Mouse (Mus musculus) ES-Bruce4 (cell line): ENCODE results near the gene Sh3gl3. TPM values are rescaled to one million over a fixed set of nuclear protein-coding genes. Genes with fewer than 3 reads are reported as not detected.

Experiments used
- H3K27ac ChIP-seq: 2 replicates; pipeline ENCODE4 v1.5.1; 2012; ENCODE audit warnings: low read length, inconsistent platforms; ENCODE audit not compliant: insufficient read depth
- H3K27me3 ChIP-seq: 2 replicates; pipeline ENCODE4 v1.6.1; 2012; ENCODE audit warnings: mild to moderate bottlenecking, low read length, inconsistent platforms; ENCODE audit not compliant: control insufficient read depth, poor library complexity, insufficient read depth, severe bottlenecking
- H3K36me3 ChIP-seq: 2 replicates; pipeline ENCODE4 v1.6.1; 2012; ENCODE audit warnings: inconsistent platforms, mild to moderate bottlenecking, low read length, moderate library complexity; ENCODE audit not compliant: control insufficient read depth, poor library complexity, insufficient read depth, severe bottlenecking
- H3K4me1 ChIP-seq: one replicate; pipeline ENCODE4 v1.8.1; 2011; ENCODE audit warnings: low read length; ENCODE audit not compliant: control insufficient read depth, insufficient read depth
- H3K4me3 ChIP-seq: 2 replicates; pipeline ENCODE4 v1.5.1; 2011; ENCODE audit warnings: low read depth, mild to moderate bottlenecking, low read length
- H3K9ac ChIP-seq: 2 replicates; pipeline ENCODE4 v1.6.1; 2012; ENCODE audit warnings: low read depth, mild to moderate bottlenecking, inconsistent platforms; ENCODE audit not compliant: poor library complexity, severe bottlenecking
- H3K9me3 ChIP-seq: replicated peaks from 2 replicates; pipeline ENCODE4 v1.6.1; 2012; ENCODE audit warnings: mild to moderate bottlenecking, low read length, inconsistent platforms; ENCODE audit not compliant: control insufficient read depth, poor library complexity, insufficient read depth, severe bottlenecking
- CTCF ChIP-seq: IDR thresholded peaks from one replicate; pipeline ENCODE4 v1.8.1; 2011; ENCODE audit warnings: low read depth, low read length
- EP300 ChIP-seq: IDR thresholded peaks from 2 replicates; pipeline ENCODE4 v1.6.1; 2011; ENCODE audit warnings: low read depth, low read length; ENCODE audit not compliant: insufficient read depth
- POLR2A ChIP-seq: IDR thresholded peaks from one replicate; pipeline ENCODE4 v1.8.1; 2011; ENCODE audit warnings: low read length; ENCODE audit not compliant: insufficient read depth
- polyA plus RNA-seq: library from polyadenylated mRNA; stranded (reverse); fragments of >200 nt; gene quantifications from 2 replicates; pipeline ENCODE4 v1.2.4, GENCODE M21; 2011; ENCODE audit warnings: low read depth; ENCODE audit not compliant: missing spikeins, insufficient read depth, insufficient read length

The Sh3gl3 gene
- polyA plus RNA-seq, 1 experiment = 20.9 TPM

DNA sequence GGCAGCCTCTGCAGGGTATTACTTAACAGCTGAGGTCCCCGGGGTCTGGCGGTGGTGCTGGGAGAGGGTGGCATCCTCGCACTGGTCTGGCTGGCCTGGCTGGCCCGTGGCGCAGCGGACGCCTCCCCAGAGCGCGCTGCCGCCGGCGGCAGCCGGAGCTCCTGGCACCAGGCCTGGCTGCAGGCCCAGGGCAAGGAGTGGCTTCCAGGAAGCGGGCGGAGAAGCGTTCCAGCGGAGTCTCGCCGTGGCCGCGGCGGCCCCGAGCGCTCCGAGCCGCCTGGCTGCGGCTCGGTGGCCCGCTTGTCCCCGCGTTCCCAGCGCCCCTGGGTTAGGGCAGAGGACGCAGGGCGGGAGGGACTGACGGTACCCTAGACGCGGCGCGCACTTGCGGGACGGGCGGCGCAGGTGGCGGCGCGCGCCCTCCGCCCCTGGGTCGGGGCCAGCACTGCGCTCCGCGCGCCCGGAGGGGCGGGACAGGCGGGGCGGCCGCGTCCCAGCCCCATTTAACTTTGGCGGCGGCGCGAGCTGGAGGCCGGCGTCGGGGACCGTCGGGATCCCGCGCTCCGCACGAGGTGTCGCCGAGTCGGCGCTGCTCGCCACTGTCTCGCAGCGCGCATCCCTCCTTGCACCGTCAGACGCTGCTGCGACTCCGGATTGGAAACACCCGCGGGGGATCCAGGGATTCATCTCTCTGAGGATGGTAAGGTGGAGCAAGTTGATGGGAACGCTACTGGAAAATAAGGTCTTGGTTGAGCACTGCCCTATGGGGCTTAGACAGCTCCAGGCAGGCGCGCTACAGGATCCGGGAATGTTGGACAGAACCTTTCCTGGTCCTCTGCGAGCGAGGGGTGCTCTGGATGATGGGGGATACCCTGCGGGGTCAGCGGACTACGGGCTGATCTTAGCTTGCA, 161.8 kb downstream of the Sh3gl3 start, which contains the start of gene Adamtsl3:
Adamtsl3 (plus strand) TSS at position 484 of the 911 bp plus-strand sequence.
- peak within 1 kb of the TSS; percentile 39 for H3K4me3 ChIP-seq
- peaks cover 10% of the 10 kb centered on the region for H3K27me3 ChIP-seq
- H3K27ac ChIP-seq = no peak within 1 kb of the TSS
- TF ChIP-seq POLR2A = no peak
- TF ChIP-seq CTCF = no peak
- no peak for TF ChIP-seq EP300
- no peaks in the 10 kb centered on the region for H3K4me1 ChIP-seq
- peak within 1 kb of the TSS; percentile 56 for H3K9ac ChIP-seq
- H3K36me3 ChIP-seq = no peaks in the 10 kb centered on the region
- no peaks in the 10 kb centered on the region for H3K9me3 ChIP-seq

DNA sequence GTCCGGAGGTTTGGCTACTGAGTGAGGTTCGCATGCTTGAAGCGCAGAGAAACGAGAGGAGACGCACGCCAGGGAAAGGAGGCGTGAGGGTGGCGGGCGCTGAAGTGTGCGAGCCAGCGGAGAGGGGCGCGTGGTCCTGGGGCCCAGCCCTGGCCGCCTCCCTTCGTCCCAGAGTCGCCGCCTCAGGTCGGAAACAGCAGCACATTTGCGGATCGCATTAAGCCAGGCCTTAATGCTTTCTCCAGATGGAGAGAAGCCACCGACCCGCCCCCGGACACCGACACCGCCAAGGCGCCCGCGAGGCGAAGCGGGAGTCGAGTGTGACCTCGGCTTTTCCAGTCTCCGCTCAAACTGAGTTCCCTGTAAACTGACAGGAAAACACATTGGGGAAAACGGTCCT, 162.5 kb downstream of the Sh3gl3 start:
- H3K9me3 ChIP-seq = no peaks in the 10 kb centered on the region
- H3K4me1 ChIP-seq = no peaks in the 10 kb centered on the region
- H3K27ac ChIP-seq = no peak overlapping the region
- no peaks in the 10 kb centered on the region for H3K36me3 ChIP-seq
- peak overlapping the region; percentile 39 for H3K4me3 ChIP-seq
- TF ChIP-seq CTCF = no peak
- no peak for TF ChIP-seq EP300
- no peak for TF ChIP-seq POLR2A
- peaks cover 10% of the 10 kb centered on the region for H3K27me3 ChIP-seq
- no peak overlapping the region for H3K9ac ChIP-seq

DNA sequence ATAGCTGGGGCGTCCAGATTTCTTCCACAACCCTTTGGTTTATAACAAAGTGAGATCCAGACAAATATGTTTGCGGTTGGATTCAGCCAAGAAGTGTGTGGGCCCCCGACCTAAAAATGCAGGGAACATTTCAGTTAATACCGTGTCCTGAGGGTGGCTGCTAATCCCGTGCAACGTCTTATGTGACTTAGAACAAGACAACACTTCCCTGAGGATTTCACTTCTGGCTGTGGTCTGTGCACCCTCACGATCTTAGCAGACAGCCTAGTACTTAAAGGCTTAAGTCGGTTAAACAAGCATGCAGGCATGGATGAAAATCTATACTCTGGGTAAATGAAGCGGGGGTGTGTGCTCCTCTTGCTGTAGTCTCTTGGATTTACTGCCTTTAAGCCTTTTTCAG, 164.5 kb downstream of the Sh3gl3 start:
- TF ChIP-seq CTCF (no peak), POLR2A (no peak), EP300 (no peak)
- H3K27me3 ChIP-seq = peaks cover 10% of the 10 kb centered on the region

DNA sequence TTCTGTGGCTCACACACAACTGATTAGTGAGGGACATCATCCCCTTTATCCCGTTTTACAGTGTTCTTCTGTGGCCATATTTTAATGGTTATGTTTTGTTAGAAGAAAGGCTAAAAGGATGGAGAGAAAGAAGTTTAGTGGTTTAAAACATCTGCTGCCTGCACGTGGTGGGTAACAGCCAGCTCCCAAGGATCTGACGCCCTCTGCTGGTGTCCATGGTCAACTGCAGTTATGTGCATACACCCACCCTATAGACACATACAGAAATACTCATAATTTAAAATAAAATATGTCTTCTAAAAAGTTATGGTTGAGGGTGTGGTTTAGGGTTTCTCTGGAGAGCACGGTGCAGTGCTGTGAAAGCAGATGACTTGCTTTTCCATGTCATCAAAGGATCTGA, 164.9 kb downstream of the Sh3gl3 start:
- Histone ChIP-seq H3K27ac (no peak overlapping the region), H3K36me3 (no peaks in the 10 kb centered on the region), H3K9ac (no peak overlapping the region), H3K27me3 (peaks cover 10% of the 10 kb centered on the region), H3K4me1 (no peaks in the 10 kb centered on the region), H3K9me3 (no peaks in the 10 kb centered on the region), H3K4me3 (no peak overlapping the region)
- no peak for TF ChIP-seq POLR2A
- peak; percentile 42 for TF ChIP-seq CTCF

More for the DNA sequence above, 164.5 kb downstream of the Sh3gl3 start:
- Histone ChIP-seq H3K9ac (no peak overlapping the region), H3K9me3 (no peaks in the 10 kb centered on the region), H3K27ac (no peak overlapping the region), H3K4me1 (no peaks in the 10 kb centered on the region), H3K4me3 (no peak overlapping the region), H3K36me3 (no peaks in the 10 kb centered on the region)

DNA sequence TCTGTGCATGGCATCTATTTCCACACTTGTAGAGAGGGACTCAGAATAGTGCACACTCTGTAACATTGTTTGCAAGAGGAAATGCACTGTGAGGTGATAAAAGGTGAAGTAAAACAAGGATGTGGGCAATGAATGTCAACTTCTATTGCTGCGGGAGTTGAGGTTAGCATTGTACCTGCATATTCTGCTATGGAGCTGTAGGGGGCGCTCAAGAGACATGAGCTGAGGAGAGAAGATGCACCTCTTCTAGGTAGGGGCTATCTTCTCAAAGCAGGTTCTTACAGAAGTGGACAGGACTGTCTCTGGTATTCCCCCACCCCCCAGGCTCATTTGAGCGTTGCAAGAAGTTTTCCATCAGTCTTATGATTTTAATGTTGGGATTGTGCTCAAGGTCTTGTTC, 165.6 kb downstream of the Sh3gl3 start:
- Histone ChIP-seq H3K4me1 (no peaks in the 10 kb centered on the region), H3K27ac (no peak overlapping the region), H3K27me3 (peaks cover 10% of the 10 kb centered on the region), H3K9me3 (no peaks in the 10 kb centered on the region), H3K9ac (no peak overlapping the region), H3K36me3 (no peaks in the 10 kb centered on the region), H3K4me3 (no peak overlapping the region)
- TF ChIP-seq EP300 (no peak), CTCF (peak; percentile 7), POLR2A (no peak)

DNA sequence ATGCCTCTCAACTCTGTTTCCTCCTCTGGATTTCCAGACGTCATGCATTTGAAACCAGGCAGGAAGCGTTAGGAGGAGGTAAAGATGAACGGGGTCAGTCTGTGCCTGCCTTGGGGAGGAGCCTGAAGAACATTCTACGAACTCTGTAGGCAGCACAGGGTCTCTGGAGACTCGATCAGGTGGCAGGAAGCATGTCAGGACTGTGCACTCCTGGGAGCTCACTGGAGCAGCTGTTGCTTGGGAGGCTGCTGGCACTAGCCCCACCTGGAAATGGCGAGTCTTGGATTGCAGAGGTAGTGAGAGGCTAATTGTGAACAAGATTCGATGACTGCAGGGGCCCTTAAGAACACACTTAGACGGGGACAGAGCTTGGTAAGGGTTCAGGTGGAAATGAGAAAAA, 167.8 kb downstream of the Sh3gl3 start:
- Histone ChIP-seq H3K9ac (no peak overlapping the region), H3K27me3 (peaks cover 5% of the 10 kb centered on the region), H3K4me3 (no peak overlapping the region), H3K36me3 (no peaks in the 10 kb centered on the region), H3K9me3 (no peaks in the 10 kb centered on the region), H3K4me1 (no peaks in the 10 kb centered on the region), H3K27ac (no peak overlapping the region)
- TF ChIP-seq EP300 (no peak), CTCF (no peak), POLR2A (no peak)
